Mouse (Mus musculus) brain, embryonic 14.5 days (tissue): ENCODE measurements at regions not wholly inside any gene's neighbourhood (a gene's known extent, or its start where the extent isn't known, plus 50 kb on each side); places are given as distances from the start of the nearest gene placed in this dataset.

ENCODE experiments used
- CTCF ChIP-seq: fragments of 200-500 bp; IDR thresholded peaks from 2 replicates; pipeline ENCODE4 v1.5.1; 2012; ENCODE audit warnings: inconsistent platforms, mild to moderate bottlenecking, moderate library complexity, borderline replicate concordance; ENCODE audit not compliant: insufficient read depth, insufficient read length; ENCODE audit errors: extremely low read depth
- POLR2A ChIP-seq: fragments of 200-500 bp; IDR thresholded peaks from 2 replicates; pipeline ENCODE4 v1.6.1; 2012; ENCODE audit warnings: mild to moderate bottlenecking, inconsistent platforms, borderline replicate concordance; ENCODE audit not compliant: poor library complexity, insufficient read depth, insufficient read length, severe bottlenecking; ENCODE audit errors: extremely low read depth

DNA sequence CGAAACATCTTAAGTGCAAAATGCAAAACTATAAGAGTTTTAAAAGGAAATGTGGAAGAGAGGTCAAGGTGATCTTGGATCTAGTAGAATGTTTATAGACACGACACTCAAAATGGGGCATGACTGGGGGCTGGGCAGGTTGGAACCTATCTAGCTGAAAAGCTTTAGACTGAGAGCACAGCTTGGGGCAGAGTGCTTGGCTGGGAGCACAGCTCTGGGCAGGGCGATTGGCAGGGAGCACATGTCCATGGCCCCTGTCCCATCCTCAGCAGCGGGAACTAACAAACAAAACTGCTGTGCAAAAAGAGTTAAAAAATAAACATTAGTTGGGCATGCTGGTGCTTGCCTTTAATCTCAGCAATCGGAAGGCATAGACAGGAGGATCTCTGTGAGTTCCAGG is 279.6 kb downstream of the Ptpru start:
- no peak for TF ChIP-seq POLR2A
- TF ChIP-seq CTCF = no peak
